Comparison of ENCODE assay signal across 10 mouse cellular contexts in the genomic region with DNA sequence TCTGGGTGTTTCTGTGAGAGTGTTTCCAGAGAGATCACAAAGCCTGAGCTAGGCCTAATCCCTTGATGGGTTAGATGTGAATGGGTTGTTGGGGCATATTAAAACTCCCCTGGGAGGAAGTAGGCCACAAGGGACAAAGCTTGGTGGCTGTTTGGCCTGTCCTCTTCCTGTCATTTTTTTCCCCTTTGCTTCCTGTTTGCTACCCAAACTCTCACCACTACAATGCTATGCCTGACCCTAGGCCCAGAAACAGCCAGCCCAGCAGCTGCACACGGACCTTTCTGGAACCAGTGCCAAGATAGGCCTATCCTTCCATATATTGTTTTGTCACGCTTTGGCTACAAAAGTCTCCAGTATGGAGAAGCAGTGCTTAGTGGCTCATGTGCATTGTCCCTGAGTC. TPM values are rescaled to one million over a fixed set of nuclear protein-coding genes. Genes with fewer than 3 reads are reported as not detected.
DNase-seq lines count a peak whose midpoint lies in the region; ATAC-seq lines count a peak whose summit lies in the region.
"Had no signal": no experiment of that assay in that cellular context is flagged by ENCODE, and none has a peak within 500 bp of the region (broad histone marks: within the 10 kb centered on the region; RNA-seq: fewer than 3 reads in every experiment).

No protein-coding gene starts in this region.

- peak; percentile 37 to 75 for DNase-seq in heart, adult 18-20 months
- DNase-seq in heart, embryonic 10.5 days (ENCODE audit: low spot score), result no peak
- no peak for DNase-seq in urinary bladder, postnatal 4 days (ENCODE audit: low spot score in 2 of 2)
- no peak for DNase-seq in left cerebral cortex, postnatal 36 days (ENCODE audit: low spot score in 2 of 2)

- peaks cover 25% of the 10 kb centered on the region; the same call in 1 of the 2 replicates for H3K36me3 ChIP-seq in heart, embryonic 10.5 days
- H3K36me3 ChIP-seq in midbrain, embryonic 15.5 days (replicated peaks), result no peaks in the 10 kb centered on the region; the same call in 1 of the 2 replicates
- peaks cover 35% of the 10 kb centered on the region for H3K36me3 ChIP-seq in midbrain, embryonic 13.5 days
- peaks cover 10% of the 10 kb centered on the region for H3K36me3 ChIP-seq in heart, embryonic 16.5 days (ENCODE audit: control insufficient read depth, insufficient read depth)

- H3K9ac ChIP-seq in midbrain, embryonic 15.5 days, result no peak overlapping the region
- H3K9ac ChIP-seq in midbrain, embryonic 13.5 days (replicated peaks), result no peak overlapping the region
- no peak overlapping the region for H3K9ac ChIP-seq in heart, embryonic 16.5 days (ENCODE audit: low read length)

- no peak overlapping the region for H3K4me2 ChIP-seq in midbrain, embryonic 15.5 days
- no peak overlapping the region for H3K4me2 ChIP-seq in midbrain, embryonic 13.5 days (replicated peaks)
- no peak overlapping the region for H3K4me2 ChIP-seq in heart, embryonic 16.5 days (ENCODE audit: low read depth, low read length)

- WGBS in heart, embryonic 10.5 days, result 67% methylated on average over 2 of the region's 2 CpGs
- WGBS in midbrain, embryonic 15.5 days, result 88% methylated on average over 2 of the region's 2 CpGs
- 91% methylated on average over 2 of the region's 2 CpGs for WGBS in midbrain, embryonic 13.5 days
- WGBS in heart, embryonic 16.5 days, result 63% methylated on average over 2 of the region's 2 CpGs

- no peak for ATAC-seq in midbrain, embryonic 15.5 days (replicated peaks)
- ATAC-seq in midbrain, embryonic 13.5 days, result no peak
- ATAC-seq in heart, embryonic 16.5 days (replicated peaks; ENCODE audit: extremely low read depth, insufficient read depth, low FRiP score), result peak; percentile 35
- peak; percentile 66 for ATAC-seq in neutrophil, adult 5-6 weeks (ENCODE audit: extremely low read depth, insufficient number of reproducible peaks, low FRiP score, poor library complexity, severe bottlenecking)
- ATAC-seq: midbrain, embryonic 16.5 days had no signal

- H3K27me3 ChIP-seq in heart, embryonic 10.5 days (ENCODE audit: insufficient read depth, poor library complexity, severe bottlenecking), result no peaks in the 10 kb centered on the region
- H3K27me3 ChIP-seq in midbrain, embryonic 15.5 days (replicated peaks), result no peaks in the 10 kb centered on the region
- H3K27me3 ChIP-seq in midbrain, embryonic 13.5 days, result no peaks in the 10 kb centered on the region
- no peaks in the 10 kb centered on the region for H3K27me3 ChIP-seq in heart, embryonic 16.5 days (ENCODE audit: control insufficient read depth, insufficient read depth, low read length)

- H3K4me1 ChIP-seq in heart, embryonic 10.5 days, result peaks cover 13% of the 10 kb centered on the region
- no peaks in the 10 kb centered on the region for H3K4me1 ChIP-seq in midbrain, embryonic 15.5 days
- H3K4me1 ChIP-seq in midbrain, embryonic 13.5 days (replicated peaks), result no peaks in the 10 kb centered on the region
- H3K4me1 ChIP-seq in heart, embryonic 16.5 days (ENCODE audit: control insufficient read depth, insufficient read depth, low read length), result peaks cover 11% of the 10 kb centered on the region
- H3K4me1 ChIP-seq: forebrain, embryonic 10.5 days had no signal

- H3K9me3 ChIP-seq in heart, embryonic 10.5 days, result no peaks in the 10 kb centered on the region
- no peaks in the 10 kb centered on the region for H3K9me3 ChIP-seq in midbrain, embryonic 15.5 days
- no peaks in the 10 kb centered on the region for H3K9me3 ChIP-seq in midbrain, embryonic 13.5 days
- peaks cover 3% of the 10 kb centered on the region; the same call in 1 of the 2 replicates for H3K9me3 ChIP-seq in heart, embryonic 16.5 days (replicated peaks; ENCODE audit: control insufficient read depth, low read length)
- H3K9me3 ChIP-seq: forebrain, embryonic 10.5 days had no signal

- intact Hi-C loops in left cerebral cortex, postnatal 36 days (cut with DNase I), result no loop called here

- no peak overlapping the region for H3K4me3 ChIP-seq in heart, embryonic 10.5 days
- H3K4me3 ChIP-seq in midbrain, embryonic 15.5 days, result no peak overlapping the region
- no peak overlapping the region for H3K4me3 ChIP-seq in midbrain, embryonic 13.5 days (replicated peaks)
- H3K4me3 ChIP-seq in heart, embryonic 16.5 days (ENCODE audit: low read length), result no peak overlapping the region
- H3K4me3 ChIP-seq: forebrain, embryonic 10.5 days had no signal

- no peak overlapping the region for H3K27ac ChIP-seq in heart, embryonic 10.5 days
- 0 out of 2 replicates have a peak overlapping the region, but pooled peaks have one; percentile 15 for H3K27ac ChIP-seq in midbrain, embryonic 15.5 days
- H3K27ac ChIP-seq in midbrain, embryonic 13.5 days, result no peak overlapping the region
- H3K27ac ChIP-seq in heart, embryonic 16.5 days (ENCODE audit: low read length), result peak overlapping the region; percentile 73
- H3K27ac ChIP-seq: forebrain, embryonic 10.5 days had no signal

RNA-seq across cellular contexts. Expression of a gene that starts 11.0 kb away (rescaled TPM):
- 1 to 10 TPM; 6.9 to 8.3 TPM for total RNA-seq in heart, adult 18-20 months (2021)
- polyA plus RNA-seq in heart, embryonic 10.5 days (2016; fragmentation: Nextera tagmentation; extraction: Ambion mirVana), result 27.2 and 44.6 TPM in 2 replicates
- polyA plus RNA-seq in midbrain, embryonic 15.5 days (2015; fragmentation: Nextera tagmentation; extraction: Ambion mirVana), result 54.7 and 59.4 TPM in 2 replicates
- 47.4 and 51.0 TPM in 2 replicates for polyA plus RNA-seq in midbrain, embryonic 13.5 days (2015; fragmentation: Nextera tagmentation; extraction: Ambion mirVana)
- polyA plus RNA-seq in heart, embryonic 16.5 days (2015; fragmentation: Nextera tagmentation; extraction: Ambion mirVana), result 26.5 and 27.6 TPM in 2 replicates
- total RNA-seq in neutrophil, adult 5-6 weeks (2017), result 19.8 and 23.3 TPM in 2 replicates
- 10 to 100 TPM; 33.2 to 35.3 TPM for total RNA-seq in left cerebral cortex, postnatal 36 days (2021)

RNA-seq across cellular contexts. Expression of a gene that starts 33.0 kb away (rescaled TPM):
- total RNA-seq in heart, adult 18-20 months (2021), result 10 to 100 TPM; 13.8 to 14.8 TPM
- polyA plus RNA-seq in heart, embryonic 10.5 days (2016; fragmentation: Nextera tagmentation; extraction: Ambion mirVana), result 33.1 and 39.9 TPM in 2 replicates
- 88.6 and 91.3 TPM in 2 replicates for polyA plus RNA-seq in midbrain, embryonic 15.5 days (2015; fragmentation: Nextera tagmentation; extraction: Ambion mirVana)
- 79.3 and 82.2 TPM in 2 replicates for polyA plus RNA-seq in midbrain, embryonic 13.5 days (2015; fragmentation: Nextera tagmentation; extraction: Ambion mirVana)
- 24.4 and 26.2 TPM in 2 replicates for polyA plus RNA-seq in heart, embryonic 16.5 days (2015; fragmentation: Nextera tagmentation; extraction: Ambion mirVana)
- 24.9 and 40.4 TPM in 2 replicates for total RNA-seq in neutrophil, adult 5-6 weeks (2017)
- 10 to 100 TPM; 33.9 to 36.6 TPM for total RNA-seq in left cerebral cortex, postnatal 36 days (2021)

RNA-seq across cellular contexts. Expression of a gene that starts 33.0 kb away (rescaled TPM):
- total RNA-seq in heart, adult 18-20 months (2021), result 1 to 10 TPM; 4.6 to 5.0 TPM
- polyA plus RNA-seq in heart, embryonic 10.5 days (2016; fragmentation: Nextera tagmentation; extraction: Ambion mirVana), result 25.1 and 35.9 TPM in 2 replicates
- 40.1 and 42.4 TPM in 2 replicates for polyA plus RNA-seq in midbrain, embryonic 15.5 days (2015; fragmentation: Nextera tagmentation; extraction: Ambion mirVana)
- 30.4 and 33.4 TPM in 2 replicates for polyA plus RNA-seq in midbrain, embryonic 13.5 days (2015; fragmentation: Nextera tagmentation; extraction: Ambion mirVana)
- 20.8 and 23.0 TPM in 2 replicates for polyA plus RNA-seq in heart, embryonic 16.5 days (2015; fragmentation: Nextera tagmentation; extraction: Ambion mirVana)
- 7.6 and 7.7 TPM in 2 replicates for total RNA-seq in neutrophil, adult 5-6 weeks (2017)
- total RNA-seq in left cerebral cortex, postnatal 36 days (2021), result 10 to 100 TPM; 17.7 to 19.9 TPM

RNA-seq across cellular contexts. Expression of a gene that starts 59.2 kb away (rescaled TPM):
- 10 to 100 TPM; 14.1 TPM for total RNA-seq in heart, adult 18-20 months (2021)
- polyA plus RNA-seq in heart, embryonic 10.5 days (2016; fragmentation: Nextera tagmentation; extraction: Ambion mirVana), result 47.3 and 56.8 TPM in 2 replicates
- 30.6 and 30.9 TPM in 2 replicates for polyA plus RNA-seq in midbrain, embryonic 15.5 days (2015; fragmentation: Nextera tagmentation; extraction: Ambion mirVana)
- 21.7 and 23.3 TPM in 2 replicates for polyA plus RNA-seq in midbrain, embryonic 13.5 days (2015; fragmentation: Nextera tagmentation; extraction: Ambion mirVana)
- polyA plus RNA-seq in heart, embryonic 16.5 days (2015; fragmentation: Nextera tagmentation; extraction: Ambion mirVana), result 36.8 and 40.1 TPM in 2 replicates
- total RNA-seq in neutrophil, adult 5-6 weeks (2017), result 32.0 and 33.5 TPM in 2 replicates
- 10 to 100 TPM; 10.5 to 11.8 TPM for total RNA-seq in left cerebral cortex, postnatal 36 days (2021)

Comparison
In these comparisons a context has a peak if more than half of its experiments do, and no peak if none do; other contexts are left out.
1. DNase-seq: peak in heart, adult 18-20 months (2 of 2); none in heart, embryonic 10.5 days (single experiment), urinary bladder, postnatal 4 days (0 of 2) and left cerebral cortex, postnatal 36 days (0 of 2).
2. H3K27ac ChIP-seq: peak in midbrain, embryonic 15.5 days (single experiment) and heart, embryonic 16.5 days (single experiment); none in heart, embryonic 10.5 days (single experiment) and midbrain, embryonic 13.5 days (single experiment).
3. ATAC-seq: peak in heart, embryonic 16.5 days (single experiment) and neutrophil, adult 5-6 weeks (single experiment); none in midbrain, embryonic 15.5 days (single experiment) and midbrain, embryonic 13.5 days (single experiment).